Mouse (Mus musculus): ENCODE data around the gene D7Ertd443e. TPM values are rescaled to one million over a fixed set of nuclear protein-coding genes. Genes with fewer than 3 reads are reported as not detected.

Gene D7Ertd443e
- total RNA-seq, 4 experiments from 2014 or later = not detected

DNA sequence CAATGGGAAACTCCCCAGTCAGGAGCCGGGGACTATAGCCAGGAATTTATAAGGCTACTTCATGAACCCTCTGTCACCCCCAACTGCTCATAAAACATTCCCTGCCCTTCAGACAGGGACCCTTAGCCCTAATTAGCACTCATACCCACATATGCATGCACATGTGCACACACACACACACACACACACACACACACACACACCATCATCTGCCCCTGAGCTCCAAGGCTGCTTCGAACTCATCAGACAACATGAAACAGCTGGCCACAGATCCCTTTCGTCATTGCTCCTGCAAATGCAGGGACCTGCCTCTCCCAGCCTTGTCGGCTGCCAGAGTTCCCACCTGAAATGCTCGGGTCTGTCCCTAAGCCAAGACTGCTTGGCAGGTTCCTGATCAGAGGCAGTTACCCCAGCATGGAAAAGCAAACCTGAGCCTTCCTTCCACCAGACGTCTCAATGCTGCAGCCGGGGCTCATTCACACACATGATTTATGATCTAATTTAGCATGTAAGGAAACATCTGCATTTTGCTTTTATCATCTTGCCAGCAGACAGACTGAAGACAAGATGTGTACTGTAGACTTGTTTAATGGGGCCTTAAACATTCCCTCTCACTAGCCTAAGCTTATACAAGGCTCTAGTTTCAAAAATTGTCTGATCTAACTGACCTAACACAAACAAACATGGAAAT, 95.7 kb downstream of the D7Ertd443e start:
- DNase-seq (ENCODE audit: low spot score in 2 of 2) = no peak

DNA sequence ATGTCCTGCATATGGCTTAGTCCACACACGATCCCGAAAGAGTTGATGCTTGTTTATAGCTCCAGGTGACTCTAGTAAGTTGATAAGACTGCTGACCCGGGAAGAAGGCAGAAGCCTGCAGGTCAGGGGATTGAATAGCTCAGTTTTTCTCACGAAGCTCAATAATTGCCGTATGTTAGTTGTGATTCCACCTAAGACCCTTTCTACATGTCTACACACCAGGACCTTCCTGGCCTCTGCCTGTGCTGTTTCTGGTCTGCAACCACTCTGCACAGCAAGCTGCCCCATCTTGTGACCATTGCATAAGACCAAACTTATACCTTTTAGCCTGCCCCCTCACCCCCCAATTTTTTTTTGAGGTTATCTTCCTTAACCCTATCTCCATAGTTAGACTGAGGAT, 96.3 kb downstream of the D7Ertd443e start:
- no peak for DNase-seq (ENCODE audit: low spot score in 2 of 2)

DNA sequence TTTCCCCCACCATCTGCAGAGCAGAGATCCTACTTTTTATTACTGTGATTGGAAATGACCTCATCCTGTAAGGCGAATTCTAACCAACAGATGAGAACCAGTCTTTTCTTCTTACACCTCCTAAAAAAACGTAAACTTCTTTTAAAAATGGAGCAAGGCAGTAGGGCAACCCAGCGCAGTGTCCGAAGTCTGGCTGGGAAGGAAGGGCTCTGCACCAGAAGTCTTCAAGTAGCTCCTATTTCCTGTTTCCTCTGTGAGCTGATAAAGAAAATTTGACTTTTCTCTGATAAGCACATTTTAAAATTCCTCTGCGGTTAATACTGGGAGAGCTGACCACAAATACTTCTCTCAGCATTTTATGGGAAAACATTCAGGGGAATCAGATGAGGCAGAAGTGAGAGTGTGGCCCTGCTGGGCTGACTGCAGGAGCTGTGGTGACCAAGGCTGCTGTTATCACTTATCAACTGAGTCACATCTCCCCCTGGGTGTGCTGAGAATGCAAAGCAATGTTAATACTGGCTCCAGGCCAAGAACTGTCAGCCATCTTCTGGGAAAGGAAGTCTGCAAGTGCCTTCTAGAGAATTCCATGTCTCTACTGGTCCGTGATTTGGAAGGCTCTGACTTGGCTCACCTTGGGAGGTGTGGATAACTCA, 97.8 kb downstream of the D7Ertd443e start:
- DNase-seq (ENCODE audit: low spot score in 2 of 2) = no peak

DNA sequence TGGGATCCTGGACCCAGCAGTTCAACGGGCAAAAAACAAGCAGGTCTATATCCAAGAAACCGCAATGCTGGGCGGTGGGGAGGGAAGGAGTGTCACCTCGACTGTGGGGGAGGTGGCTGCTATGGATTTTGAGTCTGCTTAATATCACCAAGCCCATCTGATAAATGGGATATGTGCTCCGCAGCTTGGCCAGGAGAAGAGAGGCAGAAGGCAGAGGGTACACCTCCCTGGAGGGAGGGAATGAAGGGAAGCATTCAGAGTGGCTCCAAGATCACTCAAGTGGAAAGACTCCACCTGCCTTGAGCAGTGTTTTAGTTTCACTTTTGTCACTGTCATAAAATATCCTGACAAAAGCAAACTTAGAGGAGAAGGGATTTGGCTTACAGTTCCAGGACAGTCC, 112.5 kb downstream of the D7Ertd443e start:
- no peak for DNase-seq (ENCODE audit: low spot score in 2 of 2)

DNA sequence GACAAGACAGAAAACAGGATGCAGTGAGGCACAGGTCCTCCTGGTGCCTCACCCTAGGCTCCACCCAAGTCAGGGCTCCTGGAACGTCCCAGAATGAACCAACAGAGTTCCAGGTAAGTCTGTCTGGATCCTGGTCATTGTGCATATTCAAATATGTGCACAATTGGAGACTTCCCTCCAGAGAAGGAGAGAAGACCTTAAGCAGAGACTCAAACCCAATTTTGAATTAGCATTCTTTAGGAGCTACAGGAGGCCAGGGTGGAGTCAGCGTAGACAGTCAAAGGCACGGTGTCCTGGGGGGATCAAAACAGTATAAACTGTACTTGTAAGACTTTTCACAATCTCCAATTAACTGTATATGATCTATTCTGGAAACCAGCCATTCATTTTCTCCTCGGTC, 113.0 kb downstream of the D7Ertd443e start:
- DNase-seq (ENCODE audit: low spot score in 2 of 2) = no peak

DNA sequence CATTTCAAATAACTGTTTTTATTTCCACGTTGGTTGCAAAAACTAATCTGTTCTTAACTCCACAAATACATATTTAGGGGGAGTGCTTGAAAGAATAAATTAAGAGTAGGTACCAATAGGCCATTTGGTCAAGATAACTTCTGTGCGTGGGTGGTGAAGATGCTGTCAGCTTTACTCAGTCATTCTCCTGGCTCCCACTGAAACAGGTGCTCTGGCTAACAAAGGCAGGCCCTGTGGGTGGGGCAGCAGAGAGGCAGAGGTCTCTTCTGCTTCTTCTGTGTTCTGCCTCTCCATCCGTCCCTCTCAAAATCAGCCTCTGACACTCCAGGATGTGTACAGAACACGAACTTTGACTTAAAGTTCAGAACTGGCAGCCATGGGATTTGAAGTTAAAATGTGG, 119.7 kb downstream of the D7Ertd443e start:
- DNase-seq (ENCODE audit: low spot score in 2 of 2) = no peak

DNA sequence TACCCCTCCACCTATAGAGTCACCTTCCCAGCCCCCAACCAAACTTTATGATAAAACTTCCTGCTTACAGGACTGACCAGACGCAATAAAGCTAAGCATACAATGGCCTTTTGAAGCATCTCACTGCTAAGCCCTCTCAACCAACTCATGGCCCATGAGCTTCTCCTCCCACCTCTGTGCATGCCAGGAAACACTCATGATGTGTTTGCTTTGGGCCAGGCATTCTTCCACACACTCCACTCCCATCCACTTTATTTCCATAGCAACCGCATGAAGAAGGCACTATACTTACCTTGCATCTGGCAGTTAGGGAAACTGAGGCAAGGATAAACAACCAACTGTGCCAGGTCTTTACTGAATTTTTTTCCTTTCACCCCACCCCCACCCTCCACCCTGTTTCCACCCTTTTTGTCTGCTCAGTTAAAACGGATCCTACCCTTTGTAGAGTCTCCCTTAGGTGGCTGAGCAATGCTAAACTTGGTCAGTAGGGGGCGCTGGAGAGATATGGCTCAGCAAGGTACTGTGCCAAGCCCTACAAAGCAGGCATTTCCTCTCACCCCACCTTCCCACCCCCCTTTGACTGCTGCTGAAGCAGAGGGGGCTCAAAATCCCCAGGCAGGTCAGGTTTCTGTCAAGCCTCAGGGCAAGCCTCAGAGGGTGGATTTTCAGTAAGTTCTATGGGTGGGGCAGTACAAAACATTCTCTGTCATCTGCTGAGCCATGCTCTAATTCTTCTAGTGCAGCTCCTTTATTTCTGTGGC, 122.1 kb downstream of the D7Ertd443e start:
- DNase-seq (ENCODE audit: low spot score in 2 of 2) = peak; percentile 12 to 22

DNA sequence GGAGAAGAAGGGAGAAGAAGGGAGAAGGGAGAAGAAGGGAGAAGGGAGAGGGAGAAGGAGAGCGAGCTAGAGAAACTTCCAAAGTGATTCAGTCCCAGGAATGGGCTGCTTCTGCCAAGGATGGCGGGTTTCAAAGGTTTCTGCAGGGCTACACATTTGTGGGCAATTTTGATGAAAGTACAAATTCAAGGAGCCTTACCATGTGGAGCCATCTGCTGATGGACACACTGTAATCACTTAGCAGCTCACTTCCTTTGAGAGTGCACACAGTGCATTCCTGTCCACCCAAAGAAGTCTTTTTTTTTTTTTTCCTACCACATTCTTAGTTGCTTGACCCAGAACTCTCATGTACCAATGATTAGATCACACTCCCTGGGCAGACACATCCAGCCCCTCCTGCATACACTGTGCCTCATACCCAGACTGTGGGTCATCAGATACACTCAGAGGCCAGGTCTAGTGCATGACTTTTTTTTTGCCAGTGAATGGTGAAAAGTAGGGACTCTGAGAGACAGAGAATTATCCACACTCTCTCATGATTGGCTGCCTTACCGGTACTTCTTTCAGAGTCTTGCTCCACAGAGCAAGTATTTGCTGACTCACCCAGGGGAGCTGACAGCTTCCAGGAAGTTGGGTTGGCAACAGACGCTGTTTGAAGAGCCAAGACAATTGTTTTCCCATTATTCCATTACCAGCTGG, 124.3 kb downstream of the D7Ertd443e start:
- DNase-seq (ENCODE audit: low spot score in 2 of 2) = peak; percentile 10 to 34

DNA sequence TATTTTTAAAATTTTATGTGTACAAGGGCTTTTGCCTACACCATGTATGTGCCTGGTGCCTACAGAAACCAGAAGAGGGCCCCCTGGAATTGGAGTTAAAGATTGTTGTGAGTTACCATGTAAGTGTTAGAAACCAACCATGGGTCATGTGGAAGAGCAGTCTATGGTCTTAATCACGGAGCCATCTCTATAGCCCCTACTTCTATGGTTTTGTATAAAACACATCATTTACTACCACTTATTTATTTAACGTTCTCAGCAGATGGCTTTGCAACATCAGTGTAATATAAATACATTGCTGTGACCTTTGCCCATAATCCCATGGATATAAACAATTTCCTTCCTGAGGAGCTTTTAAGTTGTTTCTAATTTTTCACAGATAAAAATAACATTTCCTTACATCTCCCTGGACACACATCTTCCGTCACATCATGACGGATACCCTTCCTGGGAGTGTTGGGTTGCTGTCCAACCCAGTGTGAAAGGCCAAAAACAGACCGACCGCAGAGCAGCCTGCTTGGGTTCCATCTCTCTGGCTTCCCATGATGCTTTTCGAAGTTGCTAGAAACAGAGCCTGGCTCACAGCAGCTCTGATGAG, 135.1 kb downstream of the D7Ertd443e start:
- no peak for DNase-seq (ENCODE audit: low spot score in 2 of 2)

DNA sequence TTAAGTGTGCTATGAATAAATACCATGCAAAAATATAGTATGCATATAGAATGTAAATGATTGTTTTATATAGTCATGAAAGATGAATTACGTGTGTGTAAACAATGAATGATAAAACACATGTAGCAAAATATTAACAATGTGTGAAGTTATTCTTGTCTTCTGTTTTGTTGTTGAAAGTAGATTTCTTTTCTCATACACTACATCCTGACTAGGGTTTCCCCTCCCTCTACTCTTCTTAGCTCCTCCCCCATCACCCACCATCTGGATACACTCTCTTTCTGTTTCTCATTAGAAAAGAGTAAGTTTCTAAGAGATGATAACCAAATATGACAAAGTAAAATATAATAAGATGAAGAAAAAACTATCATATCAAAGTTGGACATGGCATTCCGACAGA, 137.4 kb downstream of the D7Ertd443e start:
- no peak for DNase-seq (ENCODE audit: low spot score in 2 of 2)

DNA sequence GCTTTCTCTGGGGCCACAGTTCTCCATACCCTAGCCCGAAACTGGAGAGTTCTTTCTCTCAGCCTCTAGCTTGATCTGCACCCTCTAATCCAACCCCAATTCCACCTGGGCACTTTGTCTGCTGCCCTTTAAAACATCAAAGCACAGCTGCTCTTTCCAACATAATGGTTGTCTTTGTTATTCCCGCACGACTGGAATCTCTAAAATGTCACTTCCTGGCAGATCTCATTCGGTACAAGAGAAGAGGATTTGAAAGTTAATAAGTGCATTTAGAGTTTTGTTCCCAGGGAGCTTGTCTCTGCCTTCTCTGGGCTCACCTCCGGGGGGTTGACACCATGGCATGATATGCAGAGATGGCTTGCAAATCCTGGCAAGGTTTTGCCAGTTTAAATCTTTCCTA, 138.8 kb downstream of the D7Ertd443e start:
- DNase-seq (ENCODE audit: low spot score in 2 of 2) = no peak

DNA sequence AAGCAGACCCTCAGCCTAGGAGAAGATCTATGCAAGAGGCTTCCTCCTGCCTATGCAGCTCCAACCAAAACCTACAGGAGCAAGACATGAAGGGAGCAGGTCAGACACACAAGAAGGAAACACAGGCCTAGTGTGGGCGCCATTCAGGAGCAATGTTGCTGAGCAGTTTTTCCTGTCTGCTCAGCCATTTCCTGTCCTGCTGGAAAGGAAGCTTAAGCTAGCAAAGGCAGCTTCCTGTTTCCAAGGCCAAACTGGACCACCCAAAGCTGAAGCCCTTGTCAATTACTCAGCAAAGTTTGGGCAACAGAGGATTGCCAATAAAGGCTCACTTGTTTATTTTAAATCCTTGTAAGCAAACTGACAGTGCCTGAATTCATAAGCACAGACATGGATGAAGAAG, 142.7 kb downstream of the D7Ertd443e start:
- DNase-seq (ENCODE audit: low spot score in 2 of 2) = no peak

DNA sequence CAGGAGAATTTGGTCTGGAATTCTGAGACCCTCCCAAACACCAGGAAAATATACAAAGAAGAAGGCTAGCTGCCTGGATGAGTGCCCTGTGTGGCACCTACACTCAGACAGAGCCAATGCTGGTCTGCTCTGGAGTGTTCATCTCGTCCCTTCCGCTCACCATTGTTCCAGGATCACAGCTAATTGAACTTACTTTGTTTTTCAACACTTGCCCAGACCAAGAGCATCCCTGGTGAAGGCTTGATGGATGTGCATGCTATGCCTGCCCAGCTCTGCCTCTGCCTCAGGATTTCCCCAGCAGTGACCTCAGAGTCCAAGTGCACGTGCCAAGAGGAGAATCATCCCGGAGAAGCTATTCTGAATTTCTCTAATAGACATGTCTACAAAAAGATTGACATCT, 144.2 kb downstream of the D7Ertd443e start:
- no peak for DNase-seq (ENCODE audit: low spot score in 2 of 2)

DNA sequence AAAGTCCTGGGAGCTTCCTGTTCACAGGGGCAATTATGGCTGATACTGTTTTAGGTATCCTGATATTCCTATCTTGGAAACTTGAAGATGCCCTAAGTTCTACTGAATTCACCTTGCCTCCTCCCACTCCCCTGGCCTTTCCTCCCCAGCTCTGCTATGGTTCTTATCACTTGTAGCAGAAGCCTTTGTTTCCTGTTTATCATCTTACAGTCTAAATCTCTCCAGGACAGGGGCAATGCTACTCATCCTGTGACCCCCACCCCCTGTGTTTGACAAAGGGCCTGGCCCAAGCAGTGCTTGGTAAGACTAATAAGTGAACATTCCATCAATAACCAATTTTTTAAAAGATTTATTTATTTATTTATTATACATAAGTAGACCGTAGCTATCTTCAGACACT, 144.9 kb downstream of the D7Ertd443e start:
- no peak for DNase-seq (ENCODE audit: low spot score in 2 of 2)

DNA sequence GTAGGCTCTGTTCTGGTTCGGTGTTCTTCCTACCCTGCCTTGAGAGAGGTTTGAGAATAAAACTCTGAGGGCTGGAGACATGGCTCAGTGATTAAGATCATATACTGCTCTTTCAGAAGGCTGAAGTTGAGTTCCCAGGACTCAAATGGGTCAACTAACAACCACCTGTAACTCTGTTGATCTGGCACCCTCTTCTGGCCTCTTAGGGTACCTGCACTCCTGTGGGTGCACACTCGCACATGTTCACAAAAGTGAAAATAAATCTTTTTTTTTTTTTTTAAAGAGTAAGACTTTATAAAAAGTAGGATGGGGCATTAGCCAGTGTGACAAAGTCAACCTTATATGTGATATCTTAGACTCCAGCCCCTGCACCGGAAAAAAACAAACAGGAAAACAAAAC, 146.6 kb downstream of the D7Ertd443e start:
- no peak for DNase-seq (ENCODE audit: low spot score in 2 of 2)

DNA sequence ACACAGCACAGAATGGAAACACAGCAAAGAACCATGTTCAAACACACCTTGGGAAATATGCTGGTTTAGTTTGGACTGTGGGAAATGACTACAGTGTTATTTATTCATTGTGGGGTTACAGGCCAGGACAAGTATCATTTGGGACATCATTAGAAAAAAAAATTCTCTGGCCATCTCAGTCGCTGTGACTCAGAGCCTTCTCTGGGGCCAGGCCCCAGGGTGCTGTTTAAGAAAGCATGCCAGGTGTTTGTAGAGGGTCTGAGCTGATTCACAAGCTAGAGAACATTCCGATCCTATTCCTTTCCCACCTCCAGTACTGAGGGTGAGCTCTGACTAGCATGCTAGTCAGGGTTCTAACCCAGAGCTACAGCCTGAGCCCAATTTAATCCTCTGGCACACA, 148.1 kb downstream of the D7Ertd443e start:
- no peak for DNase-seq (ENCODE audit: low spot score in 2 of 2)

DNA sequence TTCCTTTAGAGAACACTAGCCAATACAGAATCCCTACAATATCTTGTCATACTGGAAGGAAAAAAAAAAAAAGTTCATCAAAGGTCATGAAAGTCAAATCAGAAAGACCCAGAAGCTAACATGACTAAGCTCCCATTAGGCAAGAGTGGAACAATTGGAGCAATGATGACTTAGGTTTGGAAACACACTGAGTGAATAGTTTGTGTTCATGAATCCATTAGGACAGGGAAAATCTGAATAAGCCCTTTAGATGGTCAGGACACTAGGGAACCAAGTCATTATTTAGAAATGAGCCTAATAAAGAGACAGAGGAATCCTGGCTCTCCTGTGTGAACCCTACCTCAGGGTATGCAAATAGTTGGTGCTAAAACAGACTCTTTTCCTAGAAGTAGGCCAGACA, 148.7 kb downstream of the D7Ertd443e start:
- DNase-seq (ENCODE audit: low spot score in 2 of 2) = no peak

DNA sequence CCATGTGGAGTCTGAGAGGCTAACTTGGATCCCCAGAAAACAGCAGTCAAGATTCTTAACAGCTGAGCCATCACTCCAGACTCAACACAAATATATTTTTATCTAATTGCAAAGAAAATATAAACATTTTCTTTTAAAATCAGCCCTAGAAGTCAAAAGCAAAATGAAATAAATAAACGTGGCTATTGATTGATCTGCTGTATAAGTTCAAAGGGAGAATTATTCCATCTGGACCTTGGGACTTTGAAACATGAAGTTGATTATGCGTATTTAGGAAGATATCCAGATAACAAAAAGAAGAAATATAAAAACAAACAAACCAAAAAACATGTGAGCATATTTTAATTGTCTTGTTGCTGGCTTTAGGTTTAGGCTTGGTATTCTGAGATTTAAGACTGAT, 149.9 kb downstream of the D7Ertd443e start:
- DNase-seq (ENCODE audit: low spot score in 2 of 2) = no peak

DNA sequence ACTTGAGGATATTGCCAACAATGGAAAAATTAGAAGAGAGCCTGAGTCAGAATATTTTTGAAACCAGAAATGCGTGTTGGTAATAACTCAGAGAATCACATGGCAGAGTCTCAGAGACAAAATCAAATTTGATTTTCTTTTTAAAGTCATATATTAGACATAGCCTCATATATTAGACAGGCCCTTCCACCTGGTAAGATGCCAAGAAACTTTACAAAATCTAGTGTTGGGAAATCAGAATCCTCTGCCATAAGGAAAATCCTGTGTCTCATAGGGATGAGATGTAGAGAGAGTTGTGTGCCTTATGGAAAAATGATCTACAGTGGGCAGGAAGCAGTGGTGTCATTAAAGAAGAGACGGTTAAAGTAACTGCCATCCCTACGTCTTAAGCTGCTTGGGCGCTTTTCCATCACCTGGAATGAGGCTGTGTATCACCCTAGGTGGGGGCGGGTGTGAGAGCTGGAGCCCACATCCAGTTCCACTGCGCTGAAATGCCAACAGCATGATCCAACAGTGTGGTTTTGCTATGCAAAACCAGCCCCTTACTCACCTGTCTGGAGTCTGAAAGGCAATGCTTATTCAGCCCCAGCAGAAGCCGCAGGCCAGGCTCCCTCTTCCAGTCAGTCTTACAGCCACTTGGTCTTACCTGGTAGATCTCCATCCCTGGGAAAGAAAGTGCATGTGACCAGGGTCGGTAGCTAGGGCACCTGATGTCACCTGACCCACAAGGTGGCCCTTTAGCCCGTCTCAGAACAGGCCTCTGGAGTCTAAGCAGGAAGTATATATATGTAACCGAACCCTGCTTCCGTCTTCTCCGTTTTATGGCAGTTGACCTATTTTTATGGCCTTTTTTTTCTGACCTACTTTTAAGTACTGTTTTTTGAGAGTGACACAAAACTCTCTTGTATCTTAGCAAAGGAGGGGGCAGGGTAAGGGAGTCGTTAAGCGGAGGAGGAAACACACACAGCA, 153.8 kb downstream of the D7Ertd443e start, which contains the start of gene Adam12:
Adam12 (minus strand) TSS at position 769 of the 969 bp plus-strand sequence.
- DNase-seq (ENCODE audit: low spot score in 2 of 2) = no peak

DNA sequence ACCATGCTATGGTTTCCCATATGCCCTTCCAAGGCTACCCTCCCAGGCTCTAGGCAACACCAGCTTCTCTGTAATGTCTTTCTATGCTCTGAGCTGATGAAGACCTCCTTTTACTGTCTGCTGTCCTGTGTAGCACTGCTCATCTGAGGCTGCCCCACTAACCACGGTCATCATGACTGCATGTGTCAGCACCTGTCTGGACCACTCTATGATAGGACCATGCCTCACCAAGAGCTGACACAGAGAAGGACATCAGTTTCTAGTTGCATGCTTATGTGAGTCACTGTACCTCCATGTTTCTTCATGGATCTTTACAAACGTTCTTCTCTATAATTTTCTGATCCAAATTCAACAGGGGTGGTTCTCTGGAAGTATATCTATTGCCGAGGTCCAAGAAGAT, 154.8 kb downstream of the D7Ertd443e start:
- no peak for DNase-seq (ENCODE audit: low spot score in 2 of 2)

Data from gastrocnemius, adult 8-10 months (tissue).